Mouse (Mus musculus) c-Kit-positive CD71-positive TER-119-positive erythroid progenitor cells, embryonic 14.5 days (primary cell): Measurements from ENCODE around the gene Olfr52.
"Not testable (repeated sequence)": the region's sequence is repeated elsewhere in the genome, so short reads cannot be mapped to it uniquely, and the experiment has no call there.

Experiments used
- DNase-seq: peaks from one replicate; pipeline ENCODE4 v3.0.0-alpha.2; 2013; ENCODE audit warnings: low spot score

The Olfr52 gene

GRCm38 (mm10) chr2:86185583-86185982 lies at the start of gene Olfr52:
Gene Olfr52, minus strand, starts transcription at chr2:86185683.
- no peak for DNase-seq

DNA sequence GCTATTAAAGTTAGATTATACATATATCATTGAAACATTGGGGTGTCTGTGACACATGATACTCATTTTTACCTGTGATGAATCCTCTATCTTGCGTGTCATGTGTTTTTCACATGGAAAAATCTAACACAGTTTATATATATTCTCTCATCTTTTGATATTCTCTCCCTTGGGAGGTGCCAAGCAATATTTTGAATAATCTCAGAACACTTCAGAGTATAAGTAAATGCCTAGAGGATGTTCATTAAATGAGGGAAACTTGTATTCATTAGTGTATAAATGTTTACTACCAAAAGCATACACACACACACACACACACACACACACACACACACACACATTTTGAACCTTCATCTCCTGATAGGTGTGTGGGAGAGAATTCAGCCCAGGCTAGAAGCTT lies 45.8 kb upstream of the Olfr52 start, which contains the start of gene Olfr1047:
TSS of gene Olfr1047 (minus strand) at position 101 of the 400 bp plus-strand sequence.
- DNase-seq: no peak

DNA sequence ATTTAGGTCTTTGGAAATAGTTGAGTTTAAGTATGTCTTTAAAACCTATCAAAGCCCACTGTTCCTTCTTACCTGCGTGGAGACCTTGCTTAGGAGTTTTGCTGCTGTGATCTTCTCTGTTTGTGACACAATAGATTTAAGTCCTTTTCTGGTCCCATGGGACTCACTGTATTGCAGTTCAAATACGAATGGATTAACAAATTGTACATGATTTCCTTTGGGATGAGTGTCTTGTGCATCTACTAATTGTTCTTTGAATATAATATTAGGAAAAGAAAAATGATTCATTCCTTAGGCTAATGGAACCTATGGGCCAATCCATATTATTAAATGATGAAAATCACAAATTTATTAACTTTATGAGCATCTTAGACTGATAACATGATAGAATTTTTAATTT lies 33.7 kb upstream of the Olfr52 start, which contains the start of gene Olfr1046:
TSS of gene Olfr1046 (minus strand) at position 101 of the 400 bp plus-strand sequence.
- no peak for DNase-seq

GRCm38 (mm10) chr2:86202909-86203308 lies 17.4 kb upstream of the Olfr52 start, which contains the start of gene Olfr1045:
Gene Olfr1045, minus strand, starts transcription at chr2:86203009.
- no peak for DNase-seq

DNA sequence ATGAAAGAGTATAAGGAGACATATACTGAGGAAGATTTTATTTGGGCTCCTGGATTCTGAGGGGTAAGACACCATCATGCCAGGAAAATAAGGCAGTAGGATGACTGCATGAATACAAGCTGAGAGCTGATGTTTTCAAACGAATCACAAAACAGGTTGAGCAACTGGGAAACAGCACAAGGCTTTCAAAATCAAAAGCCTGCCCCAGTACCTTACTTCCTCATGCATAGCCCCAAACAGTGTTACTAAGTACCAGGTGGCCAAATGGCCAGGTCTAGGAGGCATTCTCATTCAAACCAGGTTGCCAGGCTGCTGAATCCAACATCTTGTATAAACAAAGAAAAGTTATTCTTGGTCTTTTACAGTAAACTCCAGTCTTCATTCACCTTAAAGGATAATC lies 10.4 kb upstream of the Olfr52 start:
- no peak for DNase-seq

GRCm38 (mm10) chr2:86179950-86180349 lies 5.5 kb downstream of the Olfr52 start:
- DNase-seq: no peak

GRCm38 (mm10) chr2:86177720-86178119 lies 7.8 kb downstream of the Olfr52 start, which contains the start of gene Olfr1044:
Gene Olfr1044, minus strand, starts transcription at chr2:86177820.
- DNase-seq: no peak

- DNase-seq: not testable (repeated sequence)
Measured at GRCm38 (mm10) chr2:86175422-86175821, 10.1 kb downstream of the Olfr52 start.

DNA sequence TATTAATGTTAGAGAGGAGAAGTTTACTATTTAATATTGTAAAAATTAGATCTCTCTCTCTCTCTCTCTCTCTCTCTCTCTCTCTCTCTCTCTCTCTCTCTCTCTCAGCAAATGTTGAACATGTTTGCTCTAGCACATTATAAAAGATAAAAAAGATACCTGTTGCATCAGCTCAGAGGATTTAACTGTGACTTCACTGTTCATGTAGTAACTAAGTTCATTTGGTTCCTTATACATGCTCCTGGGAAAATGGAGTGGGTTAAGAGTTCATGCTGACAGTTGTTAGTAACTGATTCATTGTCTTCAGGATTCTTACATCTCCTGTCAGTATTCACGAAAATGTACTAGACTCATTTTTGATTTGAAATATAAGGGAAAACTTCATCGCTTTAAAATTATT lies 18.1 kb downstream of the Olfr52 start, which contains the start of gene Olfr1043:
TSS of gene Olfr1043 (minus strand) at position 101 of the 400 bp plus-strand sequence.
- DNase-seq: no peak

DNA sequence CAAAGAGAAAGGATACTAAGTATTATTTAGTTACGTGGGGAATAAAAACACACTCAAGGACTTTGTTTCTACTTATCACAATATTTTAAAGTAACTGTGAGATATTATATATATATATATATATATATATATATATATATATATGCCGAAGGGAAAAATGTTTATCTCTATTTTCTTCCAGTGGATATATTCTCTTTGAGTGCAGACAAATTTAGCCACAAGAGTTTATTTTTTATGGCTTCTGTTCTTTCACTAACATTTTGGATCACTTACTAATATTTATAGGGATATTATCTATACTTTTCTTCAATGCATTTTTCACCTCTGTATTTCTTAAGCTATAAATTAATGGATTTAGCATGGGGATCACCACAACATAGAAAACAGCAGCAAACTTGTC lies 23.7 kb downstream of the Olfr52 start, which contains the start of gene Olfr1042:
TSS of gene Olfr1042 (minus strand) at position 101 of the 400 bp plus-strand sequence.
- no peak for DNase-seq

- no peak for DNase-seq
Measured at GRCm38 (mm10) chr2:86146632-86147031, 38.9 kb downstream of the Olfr52 start, which contains the start of gene Olfr1040. Gene Olfr1040, minus strand, starts transcription at chr2:86146732.

GRCm38 (mm10) chr2:86135828-86136227 lies 49.7 kb downstream of the Olfr52 start, which contains the start of gene Olfr1039:
Gene Olfr1039, minus strand, starts transcription at chr2:86135928.
- no peak for DNase-seq
